Mouse (Mus musculus): ENCODE results near the gene Igdcc3. TPM values are rescaled to one million over a fixed set of nuclear protein-coding genes. Genes with fewer than 3 reads are reported as not detected.

The Igdcc3 gene
- polyA plus RNA-seq, 1 experiment = not detected

DNA sequence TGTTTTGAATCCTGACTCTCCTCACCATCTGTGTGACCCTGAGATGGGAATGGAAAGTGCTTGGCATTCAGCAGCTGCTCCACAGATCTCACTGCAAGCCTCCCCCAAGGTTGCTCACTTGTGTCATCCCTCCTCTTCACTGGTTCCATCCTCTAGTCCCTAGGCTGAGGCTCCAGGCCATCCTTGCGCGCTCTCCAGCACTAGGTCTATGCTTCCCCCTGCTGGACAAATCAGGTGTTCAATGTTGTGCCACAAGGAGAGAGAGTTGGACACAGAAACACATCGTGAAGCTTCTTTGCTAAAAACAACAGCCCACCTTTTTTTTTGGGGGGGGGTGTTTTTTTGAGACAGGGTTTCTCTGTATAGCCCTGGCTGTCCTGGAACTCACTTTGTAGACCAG is 20.1 kb upstream of the Igdcc3 start:
- Histone ChIP-seq H3K36me3 (ENCODE audit: control insufficient read depth, insufficient read depth, low read length) (no peaks in the 10 kb centered on the region), H3K4me3 (ENCODE audit: low read depth, low read length) (no peak overlapping the region), H3K27me3 (ENCODE audit: control insufficient read depth, insufficient read depth, low read length) (no peaks in the 10 kb centered on the region), H3K27ac (ENCODE audit: insufficient read depth, low read depth, low read length) (no peak overlapping the region), H3K4me1 (ENCODE audit: control insufficient read depth, insufficient read depth, insufficient read length, low read length) (0 out of 2 replicates have a peak, but pooled peaks cover 3% of the 10 kb centered on the region)
- 14% methylated on average over 3 of the region's 3 CpGs for WGBS
- TF ChIP-seq POLR2A (IDR thresholded peaks at IDR 0.05; ENCODE audit: low read depth, low read length) = no peak
- peak; percentile 76; the same call in 1 of the 2 replicates for TF ChIP-seq CTCF (IDR thresholded peaks at IDR 0.05; ENCODE audit: extremely low read depth, insufficient read length, insufficient replicate concordance, low read depth, low read length)

DNA sequence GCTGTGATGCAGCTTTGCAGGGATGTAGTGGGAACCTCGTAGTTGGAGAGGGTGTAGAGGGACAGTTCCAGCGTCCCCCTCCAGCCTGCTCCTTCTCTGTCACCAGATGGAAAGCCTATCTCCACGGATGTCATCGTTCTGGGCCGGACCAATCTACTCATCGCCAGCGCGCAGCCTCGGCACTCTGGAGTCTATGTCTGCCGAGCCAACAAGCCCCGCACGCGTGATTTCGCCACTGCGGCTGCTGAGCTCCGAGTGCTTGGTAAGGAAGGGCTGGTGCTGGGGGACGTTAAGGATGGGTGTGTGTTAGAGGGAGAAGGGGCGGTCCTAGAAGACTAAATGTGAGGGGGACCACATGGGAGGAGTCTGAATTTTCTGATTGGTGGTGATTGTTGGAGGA is 18.4 kb upstream of the Igdcc3 start:
- Histone ChIP-seq H3K4me1 (ENCODE audit: control insufficient read depth, insufficient read depth, insufficient read length, low read length) (0 out of 2 replicates have a peak, but pooled peaks cover 3% of the 10 kb centered on the region), H3K36me3 (ENCODE audit: control insufficient read depth, insufficient read depth, low read length) (no peaks in the 10 kb centered on the region), H3K27ac (ENCODE audit: insufficient read depth, low read depth, low read length) (no peak overlapping the region), H3K4me3 (ENCODE audit: low read depth, low read length) (no peak overlapping the region), H3K27me3 (ENCODE audit: control insufficient read depth, insufficient read depth, low read length) (no peaks in the 10 kb centered on the region)
- TF ChIP-seq CTCF (IDR thresholded peaks at IDR 0.05; ENCODE audit: extremely low read depth, insufficient read length, insufficient replicate concordance, low read depth, low read length) (no peak), POLR2A (IDR thresholded peaks at IDR 0.05; ENCODE audit: low read depth, low read length) (no peak)
- 76% methylated on average over 18 of the region's 18 CpGs for WGBS

DNA sequence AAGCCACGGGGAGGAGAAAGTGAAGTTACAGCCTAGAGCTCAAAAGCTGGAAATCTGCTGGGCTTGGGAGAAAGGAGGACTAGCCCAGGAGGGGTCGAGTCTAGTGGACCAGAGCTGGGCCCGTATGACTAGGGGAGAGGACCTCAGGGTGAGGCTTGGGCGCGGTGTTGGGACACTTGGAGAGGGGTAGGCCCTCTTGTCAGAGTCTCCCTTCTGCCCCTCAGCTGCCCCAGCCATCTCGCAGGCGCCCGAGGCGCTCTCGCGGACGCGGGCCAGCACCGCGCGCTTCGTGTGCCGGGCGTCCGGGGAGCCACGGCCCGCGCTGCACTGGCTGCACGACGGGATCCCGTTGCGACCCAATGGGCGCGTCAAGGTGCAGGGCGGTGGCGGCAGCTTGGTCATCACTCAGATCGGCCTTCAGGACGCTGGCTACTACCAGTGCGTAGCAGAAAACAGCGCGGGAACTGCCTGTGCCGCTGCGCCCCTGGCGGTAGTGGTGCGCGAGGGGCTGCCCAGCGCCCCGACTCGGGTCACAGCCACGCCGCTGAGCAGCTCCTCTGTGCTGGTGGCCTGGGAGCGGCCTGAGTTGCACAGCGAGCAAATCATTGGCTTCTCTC is 17.3 kb upstream of the Igdcc3 start:
- no peak overlapping the region for H3K27ac ChIP-seq (ENCODE audit: insufficient read depth, low read depth, low read length)
- H3K27me3 ChIP-seq (ENCODE audit: control insufficient read depth, insufficient read depth, low read length) = no peaks in the 10 kb centered on the region
- TF ChIP-seq POLR2A (IDR thresholded peaks at IDR 0.05; ENCODE audit: low read depth, low read length) (no peak), CTCF (IDR thresholded peaks at IDR 0.05; ENCODE audit: extremely low read depth, insufficient read length, insufficient replicate concordance, low read depth, low read length) (0 out of 2 replicates have a peak, but pooled peaks have one; percentile 9)
- no peaks in the 10 kb centered on the region for H3K36me3 ChIP-seq (ENCODE audit: control insufficient read depth, insufficient read depth, low read length)
- H3K4me1 ChIP-seq (ENCODE audit: control insufficient read depth, insufficient read depth, insufficient read length, low read length) = peaks cover 3% of the 10 kb centered on the region; the same call in 1 of the 2 replicates
- H3K4me3 ChIP-seq (ENCODE audit: low read depth, low read length) = peak overlapping the region; percentile 37
- 35% methylated on average over 48 of the region's 48 CpGs for WGBS

DNA sequence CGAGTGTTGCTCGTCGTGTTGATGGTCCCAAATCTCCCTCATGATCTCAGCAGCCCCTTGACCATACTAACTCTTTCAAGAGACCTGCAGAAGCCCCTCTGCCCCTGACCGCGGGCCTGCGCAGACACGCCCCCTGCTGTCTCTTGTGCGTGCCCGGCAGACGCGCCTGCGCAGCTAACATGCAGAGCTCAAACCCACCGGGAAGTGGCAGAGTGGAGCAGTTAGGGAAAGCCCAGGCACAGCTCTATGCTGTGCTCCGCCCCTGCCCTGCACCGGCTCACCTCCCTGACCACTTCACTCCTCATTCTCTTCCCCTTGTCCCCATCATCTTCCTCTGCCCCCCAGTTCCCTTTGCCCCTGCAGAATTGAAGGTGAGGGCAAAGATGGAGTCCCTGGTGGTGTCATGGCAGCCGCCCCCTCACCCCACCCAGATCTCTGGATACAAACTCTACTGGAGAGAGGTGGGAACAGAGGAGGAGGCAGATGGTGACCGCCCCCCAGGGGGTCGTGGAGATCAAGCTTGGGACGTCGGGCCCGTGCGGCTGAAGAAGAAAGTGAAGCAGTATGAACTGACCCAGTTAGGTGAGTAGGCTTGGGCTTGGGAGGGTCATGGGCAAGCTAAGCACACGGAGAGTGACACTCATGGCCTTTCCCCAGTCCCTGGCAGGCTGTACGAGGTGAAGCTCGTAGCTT is 12.7 kb upstream of the Igdcc3 start:
- Histone ChIP-seq H3K27me3 (ENCODE audit: control insufficient read depth, insufficient read depth, low read length) (no peaks in the 10 kb centered on the region), H3K4me3 (ENCODE audit: low read depth, low read length) (no peak overlapping the region), H3K4me1 (ENCODE audit: control insufficient read depth, insufficient read depth, insufficient read length, low read length) (peaks cover 4% of the 10 kb centered on the region; the same call in 1 of the 2 replicates), H3K36me3 (ENCODE audit: control insufficient read depth, insufficient read depth, low read length) (no peaks in the 10 kb centered on the region), H3K27ac (ENCODE audit: insufficient read depth, low read depth, low read length) (no peak overlapping the region)
- TF ChIP-seq POLR2A (IDR thresholded peaks at IDR 0.05; ENCODE audit: low read depth, low read length) (no peak), CTCF (IDR thresholded peaks at IDR 0.05; ENCODE audit: extremely low read depth, insufficient read length, insufficient replicate concordance, low read depth, low read length) (no peak)
- WGBS = 43% methylated on average over 25 of the region's 25 CpGs

DNA sequence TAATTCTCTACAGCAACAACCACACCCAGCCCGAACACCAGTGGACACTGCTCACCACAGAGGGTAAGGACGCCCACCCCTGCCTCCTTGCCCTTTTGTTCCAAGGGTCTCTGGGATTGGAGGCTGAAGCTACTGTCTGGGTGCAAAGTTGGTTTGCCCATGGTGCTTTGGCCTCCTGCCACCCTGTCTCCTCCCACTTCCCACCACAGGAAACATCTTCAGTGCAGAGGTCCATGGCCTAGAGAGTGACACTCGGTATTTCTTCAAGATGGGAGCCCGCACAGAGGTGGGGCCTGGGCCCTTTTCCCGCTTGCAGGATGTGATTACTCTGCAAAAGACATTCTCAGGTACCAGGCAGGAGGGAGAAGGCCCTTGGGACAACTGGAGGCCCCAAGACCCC is 9.3 kb upstream of the Igdcc3 start:
- peaks cover 12% of the 10 kb centered on the region for H3K4me1 ChIP-seq (ENCODE audit: control insufficient read depth, insufficient read depth, insufficient read length, low read length)
- 85% methylated on average over 5 of the region's 5 CpGs for WGBS

DNA sequence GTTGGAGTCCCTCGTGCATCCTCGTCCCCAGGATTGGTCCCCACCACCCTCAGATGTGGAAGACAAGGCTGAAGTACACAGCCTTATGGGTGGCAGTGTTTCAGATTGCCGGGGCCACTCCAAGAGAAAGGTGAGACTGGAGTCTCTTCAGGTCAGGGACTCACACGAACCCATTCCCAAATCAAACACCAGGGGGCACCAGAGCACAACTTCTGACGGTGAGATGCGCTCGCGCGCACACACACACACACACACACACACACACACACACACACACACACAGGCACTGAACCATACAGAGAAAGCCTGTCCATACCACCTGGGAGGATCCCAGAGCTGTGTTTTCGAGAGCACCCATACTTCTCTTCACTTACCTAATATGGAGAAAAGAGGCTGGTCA is 7.2 kb upstream of the Igdcc3 start:
- Histone ChIP-seq H3K4me1 (ENCODE audit: control insufficient read depth, insufficient read depth, insufficient read length, low read length) (peaks cover 12% of the 10 kb centered on the region), H3K4me3 (ENCODE audit: low read depth, low read length) (no peak overlapping the region), H3K27me3 (ENCODE audit: control insufficient read depth, insufficient read depth, low read length) (peaks cover 3% of the 10 kb centered on the region; the same call in 1 of the 2 replicates), H3K36me3 (ENCODE audit: control insufficient read depth, insufficient read depth, low read length) (no peaks in the 10 kb centered on the region), H3K27ac (ENCODE audit: insufficient read depth, low read depth, low read length) (no peak overlapping the region)
- WGBS = 7% methylated on average over 10 of the region's 10 CpGs
- TF ChIP-seq POLR2A (IDR thresholded peaks at IDR 0.05; ENCODE audit: low read depth, low read length) = no peak
- peak; percentile 79 for TF ChIP-seq CTCF (IDR thresholded peaks at IDR 0.05; ENCODE audit: extremely low read depth, insufficient read length, insufficient replicate concordance, low read depth, low read length)

More for the DNA sequence above, 9.3 kb upstream of the Igdcc3 start:
- Histone ChIP-seq H3K27me3 (ENCODE audit: control insufficient read depth, insufficient read depth, low read length) (no peaks in the 10 kb centered on the region), H3K36me3 (ENCODE audit: control insufficient read depth, insufficient read depth, low read length) (no peaks in the 10 kb centered on the region), H3K4me3 (ENCODE audit: low read depth, low read length) (no peak overlapping the region), H3K27ac (ENCODE audit: insufficient read depth, low read depth, low read length) (no peak overlapping the region)
- TF ChIP-seq POLR2A (IDR thresholded peaks at IDR 0.05; ENCODE audit: low read depth, low read length) (no peak), CTCF (IDR thresholded peaks at IDR 0.05; ENCODE audit: extremely low read depth, insufficient read length, insufficient replicate concordance, low read depth, low read length) (no peak)

DNA sequence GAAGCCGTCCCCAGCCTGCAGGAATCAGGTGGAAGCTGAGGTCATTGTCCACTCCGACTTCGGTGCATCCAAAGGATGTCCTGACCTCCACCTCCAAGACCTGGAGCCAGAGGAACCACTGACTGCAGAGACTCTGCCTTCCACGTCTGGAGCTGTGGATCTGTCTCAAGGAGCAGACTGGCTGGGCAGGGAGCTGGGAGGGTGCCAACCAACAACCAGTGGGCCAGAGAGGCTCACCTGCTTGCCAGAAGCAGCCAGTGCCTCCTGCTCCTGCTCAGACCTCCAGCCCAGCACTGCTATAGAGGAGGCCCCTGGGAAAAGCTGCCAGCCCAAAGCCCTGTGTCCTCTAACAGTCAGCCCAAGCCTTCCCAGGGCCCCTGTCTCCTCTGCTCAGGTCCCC is 5.9 kb upstream of the Igdcc3 start:
- Histone ChIP-seq H3K4me3 (ENCODE audit: low read depth, low read length) (no peak overlapping the region), H3K27ac (ENCODE audit: insufficient read depth, low read depth, low read length) (no peak overlapping the region), H3K27me3 (ENCODE audit: control insufficient read depth, insufficient read depth, low read length) (peaks cover 7% of the 10 kb centered on the region; the same call in 1 of the 2 replicates), H3K36me3 (ENCODE audit: control insufficient read depth, insufficient read depth, low read length) (no peaks in the 10 kb centered on the region), H3K4me1 (ENCODE audit: control insufficient read depth, insufficient read depth, insufficient read length, low read length) (peaks cover 12% of the 10 kb centered on the region)
- WGBS = 89% methylated on average over 4 of the region's 4 CpGs
- TF ChIP-seq POLR2A (IDR thresholded peaks at IDR 0.05; ENCODE audit: low read depth, low read length) (no peak), CTCF (IDR thresholded peaks at IDR 0.05; ENCODE audit: extremely low read depth, insufficient read length, insufficient replicate concordance, low read depth, low read length) (no peak)
